Mouse (Mus musculus) testis, adult 2 months (tissue): Measurements from ENCODE around the gene Atp13a2.

Source experiments
- CTCF ChIP-seq: fragments of 200-500 bp; IDR thresholded peaks from 2 replicates; pipeline ENCODE4 v1.5.1; 2012; ENCODE audit warnings: low read depth, mild to moderate bottlenecking, inconsistent platforms, low read length, moderate library complexity; ENCODE audit not compliant: control insufficient read depth, insufficient read depth, insufficient replicate concordance
- POLR2A ChIP-seq: fragments of 200-500 bp; IDR thresholded peaks from 2 replicates; pipeline ENCODE4 v1.6.1; 2012; ENCODE audit warnings: low read depth, mild to moderate bottlenecking, inconsistent platforms, low read length, moderate library complexity; ENCODE audit not compliant: control insufficient read depth

- TF ChIP-seq CTCF, result no peak
- TF ChIP-seq POLR2A, result no peak
Measured at GRCm38 (mm10) chr4:140996812-140997211, 10.1 kb downstream of the Atp13a2 start.
